In the genomic region with DNA sequence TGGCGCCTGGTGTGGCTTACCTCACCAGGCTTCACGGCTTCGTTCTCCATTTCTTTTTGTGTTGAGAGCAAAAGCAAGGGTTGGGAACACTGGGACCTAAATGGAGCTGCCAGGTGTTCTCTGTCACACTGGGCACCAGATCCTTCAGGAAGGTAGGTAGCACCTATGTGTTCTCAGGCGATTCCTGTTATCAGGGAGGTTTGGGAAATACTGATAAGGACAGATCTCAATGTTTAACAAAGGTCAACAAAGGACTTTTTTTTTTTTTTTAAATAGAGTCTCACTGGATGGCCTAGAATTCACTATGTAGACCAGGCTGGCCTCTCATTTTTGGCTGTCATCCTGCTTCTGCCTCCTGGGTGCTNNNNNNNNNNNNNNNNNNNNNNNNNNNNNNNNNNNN, we compare ENCODE assay signal across 20 mouse cellular contexts. TPM values are rescaled to one million over a fixed set of nuclear protein-coding genes. Genes with fewer than 3 reads are reported as not detected.
"Had no signal": no experiment of that assay in that cellular context is flagged by ENCODE, and none has a peak within 500 bp of the region (broad histone marks: within the 10 kb centered on the region; RNA-seq: fewer than 3 reads in every experiment).

No protein-coding gene starts in this region.

- H3K9me3 ChIP-seq: limb, embryonic 10.5 days; midbrain, embryonic 10.5 days; neural tube, embryonic 15.5 days had no signal

- H3K4me1 ChIP-seq: midbrain, embryonic 10.5 days; neural tube, embryonic 15.5 days had no signal

- ATAC-seq: lung, postnatal 0 days had no signal

- H3K27ac ChIP-seq: left cerebral cortex, adult 2 months; limb, embryonic 10.5 days; liver, embryonic 14.5 days; midbrain, embryonic 10.5 days; neural tube, embryonic 15.5 days had no signal

- H3K9ac ChIP-seq: liver, embryonic 14.5 days; neural tube, embryonic 15.5 days had no signal

- DNase-seq: kidney, adult 8-10 months; kidney, postnatal 25 days; lung, adult 2 months; lung, postnatal 4 days; midbrain, embryonic 14.5 days; right cerebral cortex, postnatal 4 days; thymus, postnatal 36 days had no signal

- H3K36me3 ChIP-seq: limb, embryonic 10.5 days; midbrain, embryonic 10.5 days; neural tube, embryonic 15.5 days had no signal

- H3K4me3 ChIP-seq: left cerebral cortex, adult 2 months; limb, embryonic 10.5 days; midbrain, embryonic 10.5 days; myocyte; neural tube, embryonic 15.5 days had no signal

- H3K27me3 ChIP-seq: neural tube, embryonic 15.5 days had no signal

- H3K4me2 ChIP-seq: neural tube, embryonic 15.5 days had no signal

RNA-seq across cellular contexts. Expression of a gene that starts 22.9 kb away (rescaled TPM):
- total RNA-seq: megakaryocyte, adult 5-6 weeks had no signal
- polyA plus RNA-seq: intestine, embryonic 14.5 days; kidney, embryonic 16.5 days; limb, embryonic 10.5 days; limb, embryonic 14.5 days; liver, embryonic 14.5 days; lung, adult 2 months; lung, postnatal 0 days; midbrain, embryonic 10.5 days; midbrain, embryonic 14.5 days; myocyte; neural tube, embryonic 11.5 days; neural tube, embryonic 15.5 days; spleen, adult 2 months had no signal
